Mouse (Mus musculus): ENCODE measurements around the gene Nat8f4.
"Not testable (repeated sequence)": the region's sequence is repeated elsewhere in the genome, so short reads cannot be mapped to it uniquely, and the experiment has no call there.

The Nat8f4 gene

DNA sequence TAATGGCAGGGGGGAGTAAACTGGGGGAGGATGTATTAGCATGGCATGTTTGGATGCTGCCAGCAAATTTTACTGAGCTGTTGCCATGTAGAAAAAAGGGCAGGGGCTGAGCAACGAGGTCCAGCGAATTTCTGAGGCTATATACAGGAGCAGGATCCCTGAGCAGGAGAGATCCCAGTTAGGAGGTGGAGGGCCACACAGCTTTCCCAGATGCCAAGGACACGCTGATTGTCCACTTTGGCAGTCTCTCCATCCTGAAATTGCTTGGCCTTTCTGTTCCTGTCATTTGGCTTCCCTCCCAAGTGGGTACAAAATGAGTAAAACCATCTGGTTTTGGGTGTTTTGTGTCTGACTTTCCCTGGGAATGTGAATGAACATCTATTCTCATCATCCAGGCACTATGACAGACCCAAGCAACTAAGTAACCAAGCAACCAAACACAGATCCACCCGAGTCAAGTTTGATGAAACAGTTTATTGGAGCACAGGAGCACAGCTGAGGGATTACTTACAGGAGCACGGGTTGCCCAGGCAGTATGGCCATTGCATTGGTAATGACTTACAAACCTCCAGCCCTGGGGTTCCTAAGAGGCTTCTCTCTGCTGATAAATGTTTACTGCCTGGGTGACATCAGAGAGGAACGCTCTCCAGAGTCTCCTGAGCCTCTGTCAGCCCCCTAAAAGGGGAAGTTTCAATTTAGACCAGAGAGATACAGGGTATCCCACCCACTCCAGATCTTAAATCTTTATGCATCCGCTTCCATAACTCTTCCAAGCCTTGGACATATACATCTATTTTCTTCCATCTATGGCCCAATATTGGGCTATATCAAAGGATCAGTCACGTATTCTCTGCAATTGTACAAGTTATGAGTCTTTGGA lies 5.8 kb downstream of the Nat8f4 start:
- not testable (repeated sequence) for DNase-seq (ENCODE audit: low spot score)

- not testable (repeated sequence) for DNase-seq (ENCODE audit: low spot score)
Measured at GRCm38 (mm10) chr6:85895061-85895648, 9.5 kb downstream of the Nat8f4 start.

GRCm38 (mm10) chr6:85888961-85889360 lies 15.7 kb downstream of the Nat8f4 start:
- DNase-seq (ENCODE audit: low spot score): no peak

DNA sequence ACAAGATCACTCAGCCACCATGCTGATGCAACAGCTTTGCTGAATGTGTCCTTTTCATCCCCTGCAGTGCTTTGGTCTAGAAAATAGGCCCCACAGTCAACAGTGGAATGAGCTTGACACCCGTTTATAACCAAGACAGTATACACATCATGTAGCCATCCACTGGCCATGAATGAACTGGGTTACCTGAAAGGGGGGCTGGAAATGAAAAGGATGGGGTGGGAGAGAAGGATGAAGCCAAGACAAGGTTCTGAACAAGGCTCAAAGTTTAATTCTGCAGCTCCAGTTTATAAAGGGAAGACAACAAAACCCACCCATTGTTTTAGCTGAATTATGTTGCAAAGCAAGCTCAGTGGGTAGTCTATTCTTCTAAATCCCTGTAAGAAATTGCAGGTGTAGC lies 20.4 kb downstream of the Nat8f4 start:
- no peak for DNase-seq (ENCODE audit: low spot score)

DNA sequence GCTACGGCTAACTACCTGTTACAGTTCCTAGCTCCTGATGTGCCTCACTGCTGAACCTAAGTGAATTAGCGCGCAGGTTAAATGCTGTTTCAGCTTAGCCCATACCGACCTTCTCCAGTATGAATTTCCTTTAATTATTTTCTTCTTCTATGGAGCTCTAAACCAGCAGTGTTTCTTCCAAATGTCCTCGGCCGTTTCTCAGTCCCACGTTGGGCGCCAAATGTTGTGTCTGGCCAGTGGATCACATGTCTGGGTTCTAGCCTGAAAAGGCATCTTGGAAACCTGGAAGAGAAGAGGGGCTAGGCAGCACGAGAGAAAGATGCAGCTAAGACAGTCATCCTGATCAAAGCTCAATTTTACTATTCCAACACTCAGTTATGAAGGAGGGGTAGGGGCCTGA lies 21.4 kb downstream of the Nat8f4 start:
- not testable (repeated sequence) for DNase-seq (ENCODE audit: low spot score)

- not testable (repeated sequence) for DNase-seq (ENCODE audit: low spot score)
Measured at GRCm38 (mm10) chr6:85869006-85869405, 35.7 kb downstream of the Nat8f4 start, which contains the start of gene Nat8f2. Nat8f2 (minus strand) TSS chr6:85869158.

GRCm38 (mm10) chr6:85867726-85868690 lies 36.7 kb downstream of the Nat8f4 start:
- DNase-seq (ENCODE audit: low spot score): no peak

- DNase-seq (ENCODE audit: low spot score): not testable (repeated sequence)
Measured at GRCm38 (mm10) chr6:85866995-85867394, 37.7 kb downstream of the Nat8f4 start.

DNA sequence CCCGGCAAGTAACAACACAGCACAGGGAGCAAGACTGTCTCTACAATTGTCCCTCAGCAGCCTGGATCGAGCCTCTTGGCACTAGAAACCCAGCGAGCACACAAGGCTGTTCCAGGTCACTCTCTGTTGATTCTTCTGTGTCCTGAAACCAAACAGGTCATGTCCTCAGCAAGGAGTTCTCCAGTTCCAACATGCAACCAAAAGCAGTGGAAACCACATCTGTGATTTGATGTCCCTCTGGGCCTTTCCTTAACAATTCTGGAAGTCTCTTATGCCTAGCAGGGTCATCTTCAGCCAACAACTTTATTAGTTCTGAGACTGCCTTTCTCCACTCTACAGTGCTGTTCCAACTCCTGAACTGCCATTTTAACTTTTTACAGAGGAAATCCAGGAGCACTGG lies 38.5 kb downstream of the Nat8f4 start:
- DNase-seq (ENCODE audit: low spot score): not testable (repeated sequence)

DNA sequence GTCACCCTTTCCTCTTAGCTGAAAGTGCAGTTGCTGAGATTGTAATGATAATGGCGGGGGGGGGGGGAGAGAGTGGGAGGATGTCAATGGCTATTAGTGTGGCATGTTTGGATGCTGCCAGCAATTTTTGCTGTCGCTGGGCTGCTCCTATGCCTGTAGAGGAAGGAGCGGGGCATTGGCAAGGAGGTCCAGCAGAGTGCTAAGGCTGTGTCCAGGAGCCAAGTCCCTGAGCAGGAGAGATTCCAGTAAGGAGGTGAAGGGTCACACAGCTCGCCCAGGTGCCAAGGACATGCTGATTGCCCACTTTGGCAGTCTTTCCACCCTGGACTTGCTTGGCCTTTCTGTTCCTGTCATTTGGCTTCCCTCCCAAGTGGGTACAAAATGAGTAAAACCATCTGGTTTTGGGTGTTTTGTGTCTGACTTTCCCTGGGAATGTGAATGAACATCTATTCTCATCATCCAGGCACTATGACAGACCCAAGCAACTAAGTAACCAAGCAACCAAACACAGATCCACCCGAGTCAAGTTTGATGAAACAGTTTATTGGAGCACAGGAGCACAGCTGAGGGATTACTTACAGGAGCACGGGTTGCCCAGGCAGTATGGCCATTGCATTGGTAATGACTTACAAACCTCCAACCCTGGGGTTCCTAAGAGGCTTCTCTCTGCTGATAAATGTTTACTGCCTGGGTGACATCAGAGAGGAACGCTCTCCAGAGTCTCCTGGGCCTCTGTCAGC lies 39.6 kb downstream of the Nat8f4 start:
- not testable (repeated sequence) for DNase-seq (ENCODE audit: low spot score)

- no peak for DNase-seq (ENCODE audit: low spot score)
Measured at GRCm38 (mm10) chr6:85863840-85864239, 40.8 kb downstream of the Nat8f4 start.

DNA sequence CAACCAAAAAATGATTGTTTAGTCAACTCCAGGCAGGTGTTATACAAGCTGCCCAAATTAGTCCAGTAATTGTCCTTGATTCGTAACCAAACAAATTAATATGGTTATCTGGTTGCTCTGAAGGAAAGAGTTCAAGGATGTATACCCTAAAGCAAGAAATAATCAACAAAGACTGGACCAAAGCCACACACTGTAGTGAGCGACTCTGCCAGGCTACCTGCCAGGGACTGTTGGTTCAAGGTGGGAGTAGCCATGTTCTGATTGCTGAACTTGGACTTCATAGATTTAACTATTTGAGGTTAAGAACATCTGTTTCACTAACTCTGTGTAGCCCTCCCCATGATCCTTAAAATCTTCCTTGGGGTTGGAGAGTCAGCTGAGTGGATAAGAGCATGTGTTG lies 41.5 kb downstream of the Nat8f4 start:
- no peak for DNase-seq (ENCODE audit: low spot score)

- DNase-seq (ENCODE audit: low spot score): no peak
Measured at GRCm38 (mm10) chr6:85862565-85862964, 42.1 kb downstream of the Nat8f4 start.

DNA sequence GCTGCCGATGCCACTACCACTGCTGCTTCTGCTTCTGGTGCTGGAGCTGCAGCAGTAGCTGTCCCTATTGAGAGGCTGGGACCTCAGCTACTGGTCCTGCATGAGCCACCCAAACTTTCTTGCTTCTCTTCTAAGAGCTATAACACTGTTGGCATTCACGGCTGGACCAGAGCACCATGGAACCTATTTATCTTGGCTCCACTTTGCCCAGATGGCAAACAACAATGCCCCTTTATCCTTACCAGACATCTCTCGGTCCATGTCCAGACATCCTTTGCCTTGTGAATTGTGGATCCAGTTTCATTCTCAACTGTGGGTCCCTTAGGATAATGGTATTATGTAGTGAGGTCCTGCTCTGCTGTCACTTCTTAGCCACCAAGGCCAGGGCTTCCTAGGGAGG lies 43.4 kb downstream of the Nat8f4 start:
- no peak for DNase-seq (ENCODE audit: low spot score)

GRCm38 (mm10) chr6:85856194-85856678 lies 48.4 kb downstream of the Nat8f4 start:
- DNase-seq (ENCODE audit: low spot score): peak; percentile 34

DNA sequence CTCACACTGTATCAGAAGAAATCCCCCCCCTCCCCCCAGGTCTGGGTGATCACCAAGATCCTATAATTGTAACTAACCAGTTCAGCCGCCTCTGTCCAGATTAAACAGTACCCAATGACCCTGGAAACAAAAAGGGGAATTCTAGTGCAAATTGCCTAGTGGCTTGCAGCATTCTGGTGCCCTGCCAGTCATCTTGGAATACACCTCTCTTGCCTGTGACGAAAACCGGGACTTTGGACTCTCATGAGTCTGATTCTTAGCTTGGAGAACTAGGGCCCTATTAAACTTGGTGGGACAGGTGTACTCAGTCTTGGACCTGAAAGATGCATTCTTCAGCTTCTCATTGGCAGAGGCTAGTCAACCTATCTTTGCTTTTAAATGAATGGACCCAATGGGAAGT lies 51.2 kb downstream of the Nat8f4 start:
- no peak for DNase-seq (ENCODE audit: low spot score)

DNA sequence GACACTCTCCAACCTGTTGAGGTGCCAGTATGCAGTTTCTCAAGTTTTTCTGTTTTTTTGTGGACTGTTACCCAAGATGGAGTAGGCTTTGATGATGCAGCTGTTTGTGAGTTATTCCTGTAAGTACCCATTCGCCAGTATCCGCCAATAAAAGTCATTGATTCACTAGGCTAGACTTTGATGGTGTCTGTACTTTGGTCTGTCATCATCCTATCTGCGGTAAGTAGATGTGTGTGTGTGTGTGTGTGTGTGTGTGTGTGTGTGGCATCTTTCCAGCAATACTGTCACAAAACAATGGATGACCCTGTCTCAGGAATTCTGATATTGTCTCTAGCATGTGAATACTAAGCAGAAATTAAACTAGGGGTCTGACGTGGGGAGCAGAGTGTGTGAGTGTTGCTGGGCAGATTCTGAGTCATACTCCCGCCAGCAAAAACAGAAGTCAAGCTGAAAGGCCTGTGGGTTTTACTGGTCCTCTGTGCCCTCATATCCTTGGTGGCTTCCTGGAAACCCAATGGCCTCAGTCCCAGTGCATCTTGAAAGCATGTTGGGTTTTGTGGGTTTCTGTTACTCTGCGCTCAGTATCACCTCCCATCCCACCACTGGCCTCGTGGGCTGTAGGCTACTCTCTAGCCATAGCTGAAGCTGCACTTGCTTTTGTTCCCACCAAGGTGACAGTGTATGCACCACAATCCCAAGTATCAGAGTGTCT lies 53.5 kb downstream of the Nat8f4 start:
- no peak for DNase-seq (ENCODE audit: low spot score)

GRCm38 (mm10) chr6:85849240-85849639 lies 55.4 kb downstream of the Nat8f4 start:
- DNase-seq (ENCODE audit: low spot score): no peak

Measured in ovary, postnatal 14 days (tissue).